Mouse (Mus musculus): ENCODE results near the gene Slc4a11. TPM values are rescaled to one million over a fixed set of nuclear protein-coding genes. Genes with fewer than 3 reads are reported as not detected.

The Slc4a11 gene
- polyA plus RNA-seq, 1 experiment from 2014 or later = 0.14 TPM

- peak overlapping the region; percentile 83 for H3K27ac ChIP-seq (ENCODE audit: low read depth, low read length)
- ATAC-seq = no peak
These were observed 55.1 kb downstream of the Slc4a11 start for GRCm38 (mm10) chr2:130642197-130642660.

GRCm38 (mm10) chr2:130641351-130642025 is 55.8 kb downstream of the Slc4a11 start:
- no peaks in the 10 kb centered on the region for H3K36me3 ChIP-seq (ENCODE audit: control insufficient read depth, insufficient read depth)
- no peaks in the 10 kb centered on the region for H3K9me3 ChIP-seq (ENCODE audit: control insufficient read depth)
- H3K4me3 ChIP-seq (ENCODE audit: low read depth, low read length) = peak overlapping the region; percentile 68
- 0 out of 2 replicates have a peak overlapping the region, but pooled peaks have one; percentile 54 for H3K9ac ChIP-seq (ENCODE audit: low read depth, low read length)
- ATAC-seq = no peak
- WGBS = 46% methylated on average over 6 of the region's 6 CpGs
- H3K4me2 ChIP-seq (replicated peaks; ENCODE audit: low read depth) = peak overlapping the region; percentile 98
- H3K27me3 ChIP-seq (replicated peaks; ENCODE audit: control insufficient read depth, insufficient read depth, low read length) = no peaks in the 10 kb centered on the region
- H3K4me1 ChIP-seq (replicated peaks; ENCODE audit: control insufficient read depth, insufficient read depth, low read length) = no peaks in the 10 kb centered on the region; the same call in 1 of the 2 replicates
- no peak overlapping the region for H3K27ac ChIP-seq (ENCODE audit: low read depth, low read length)
- TF ChIP-seq CTCF (IDR thresholded peaks at IDR 0.05; ENCODE audit: low read depth) = no peak

More at GRCm38 (mm10) chr2:130642197-130642660, 55.1 kb downstream of the Slc4a11 start:
- Histone ChIP-seq H3K27me3 (replicated peaks; ENCODE audit: control insufficient read depth, insufficient read depth, low read length) (no peaks in the 10 kb centered on the region), H3K36me3 (ENCODE audit: control insufficient read depth, insufficient read depth) (no peaks in the 10 kb centered on the region), H3K4me1 (replicated peaks; ENCODE audit: control insufficient read depth, insufficient read depth, low read length) (no peaks in the 10 kb centered on the region; the same call in 1 of the 2 replicates), H3K4me3 (ENCODE audit: low read depth, low read length) (peak overlapping the region; percentile 68), H3K9me3 (ENCODE audit: control insufficient read depth) (no peaks in the 10 kb centered on the region), H3K9ac (ENCODE audit: low read depth, low read length) (peak overlapping the region; percentile 54), H3K4me2 (replicated peaks; ENCODE audit: low read depth) (peak overlapping the region; percentile 98)
- no peak for TF ChIP-seq CTCF (IDR thresholded peaks at IDR 0.05; ENCODE audit: low read depth)
- under 1% methylated on average over 20 of the region's 27 CpGs for WGBS

- Histone ChIP-seq H3K9ac (ENCODE audit: low read depth, low read length) (no peak overlapping the region), H3K36me3 (ENCODE audit: control insufficient read depth, insufficient read depth) (peaks cover 10% of the 10 kb centered on the region; the same call in 1 of the 2 replicates), H3K4me3 (ENCODE audit: low read depth, low read length) (no peak overlapping the region), H3K27me3 (replicated peaks; ENCODE audit: control insufficient read depth, insufficient read depth, low read length) (no peaks in the 10 kb centered on the region), H3K4me2 (replicated peaks; ENCODE audit: low read depth) (0 out of 2 replicates have a peak overlapping the region, but pooled peaks have one; percentile 68), H3K4me1 (replicated peaks; ENCODE audit: control insufficient read depth, insufficient read depth, low read length) (peaks cover 9% of the 10 kb centered on the region; the same call in 1 of the 2 replicates), H3K9me3 (ENCODE audit: control insufficient read depth) (no peaks in the 10 kb centered on the region), H3K27ac (ENCODE audit: low read depth, low read length) (peak overlapping the region; percentile 95)
- 52% methylated on average over 6 of the region's 6 CpGs for WGBS
- TF ChIP-seq CTCF (IDR thresholded peaks at IDR 0.05; ENCODE audit: low read depth) = no peak
- peak; percentile 9; the same call in 1 of the 2 replicates for ATAC-seq
These were observed 58.0 kb downstream of the Slc4a11 start for GRCm38 (mm10) chr2:130639276-130639675.

GRCm38 (mm10) chr2:130638101-130638611 is 59.2 kb downstream of the Slc4a11 start:
- H3K27me3 ChIP-seq (replicated peaks; ENCODE audit: control insufficient read depth, insufficient read depth, low read length) = no peaks in the 10 kb centered on the region
- TF ChIP-seq CTCF (IDR thresholded peaks at IDR 0.05; ENCODE audit: low read depth) = no peak
- peak; percentile 88 for ATAC-seq
- peaks cover 18% of the 10 kb centered on the region; the same call in 1 of the 2 replicates for H3K36me3 ChIP-seq (ENCODE audit: control insufficient read depth, insufficient read depth)
- peak overlapping the region; percentile 38 for H3K4me3 ChIP-seq (ENCODE audit: low read depth, low read length)
- H3K4me1 ChIP-seq (replicated peaks; ENCODE audit: control insufficient read depth, insufficient read depth, low read length) = peaks cover 9% of the 10 kb centered on the region; the same call in 1 of the 2 replicates
- H3K9me3 ChIP-seq (ENCODE audit: control insufficient read depth) = no peaks in the 10 kb centered on the region
- 18% methylated on average over 16 of the region's 16 CpGs for WGBS
- H3K4me2 ChIP-seq (replicated peaks; ENCODE audit: low read depth) = peak overlapping the region; percentile 68
- H3K9ac ChIP-seq (ENCODE audit: low read depth, low read length) = peak overlapping the region; percentile 65
- peak overlapping the region; percentile 95 for H3K27ac ChIP-seq (ENCODE audit: low read depth, low read length)

- Histone ChIP-seq H3K4me2 (replicated peaks; ENCODE audit: low read depth) (peak overlapping the region; percentile 68), H3K27me3 (replicated peaks; ENCODE audit: control insufficient read depth, insufficient read depth, low read length) (no peaks in the 10 kb centered on the region), H3K4me1 (replicated peaks; ENCODE audit: control insufficient read depth, insufficient read depth, low read length) (peaks cover 9% of the 10 kb centered on the region; the same call in 1 of the 2 replicates), H3K27ac (ENCODE audit: low read depth, low read length) (no peak overlapping the region), H3K9me3 (ENCODE audit: control insufficient read depth) (no peaks in the 10 kb centered on the region), H3K4me3 (ENCODE audit: low read depth, low read length) (no peak overlapping the region), H3K36me3 (ENCODE audit: control insufficient read depth, insufficient read depth) (peaks cover 18% of the 10 kb centered on the region; the same call in 1 of the 2 replicates), H3K9ac (ENCODE audit: low read depth, low read length) (0 out of 2 replicates have a peak overlapping the region, but pooled peaks have one; percentile 27)
- ATAC-seq = peak; percentile 5
- 34% methylated on average over 21 of the region's 21 CpGs for WGBS
- TF ChIP-seq CTCF (IDR thresholded peaks at IDR 0.05; ENCODE audit: low read depth) = peak; percentile 25; the same call in 1 of the 2 replicates
These were observed 61.5 kb downstream of the Slc4a11 start for GRCm38 (mm10) chr2:130635847-130636246.

- H3K4me3 ChIP-seq (ENCODE audit: low read depth, low read length) = peak overlapping the region; percentile 21
- no peaks in the 10 kb centered on the region for H3K9me3 ChIP-seq (ENCODE audit: control insufficient read depth)
- TF ChIP-seq CTCF (IDR thresholded peaks at IDR 0.05; ENCODE audit: low read depth) = peak; percentile 61
- ATAC-seq = no peak
- peak overlapping the region; percentile 68 for H3K4me2 ChIP-seq (replicated peaks; ENCODE audit: low read depth)
- H3K36me3 ChIP-seq (ENCODE audit: control insufficient read depth, insufficient read depth) = peaks cover 18% of the 10 kb centered on the region; the same call in 1 of the 2 replicates
- peak overlapping the region; percentile 27 for H3K9ac ChIP-seq (ENCODE audit: low read depth, low read length)
- 25% methylated on average over 38 of the region's 38 CpGs for WGBS
- H3K27ac ChIP-seq (ENCODE audit: low read depth, low read length) = no peak overlapping the region
- peaks cover 9% of the 10 kb centered on the region; the same call in 1 of the 2 replicates for H3K4me1 ChIP-seq (replicated peaks; ENCODE audit: control insufficient read depth, insufficient read depth, low read length)
- H3K27me3 ChIP-seq (replicated peaks; ENCODE audit: control insufficient read depth, insufficient read depth, low read length) = no peaks in the 10 kb centered on the region
These were observed 62.4 kb downstream of the Slc4a11 start for GRCm38 (mm10) chr2:130634739-130635411.

Other genes starting within 250 kb of the Slc4a11 start
- 27.4 and 28.2 TPM in 2 replicates for gene Ptpra, start 247.2 kb downstream of the Slc4a11 start, polyA plus RNA-seq (2015; fragmentation: Nextera tagmentation; extraction: Ambion mirVana)
- gene Mrps26, start 133.8 kb downstream of the Slc4a11 start, polyA plus RNA-seq (2015; fragmentation: Nextera tagmentation; extraction: Ambion mirVana) = 68.0 and 70.6 TPM in 2 replicates
- not detected in 2 replicates for gene Oxt, start 121.3 kb downstream of the Slc4a11 start, polyA plus RNA-seq (2015; fragmentation: Nextera tagmentation; extraction: Ambion mirVana)
- not detected in 2 replicates for gene Avp, start 115.0 kb downstream of the Slc4a11 start, polyA plus RNA-seq (2015; fragmentation: Nextera tagmentation; extraction: Ambion mirVana)
- 6.4 and 6.8 TPM in 2 replicates for gene Fastkd5, start 67.5 kb downstream of the Slc4a11 start, polyA plus RNA-seq (2015; fragmentation: Nextera tagmentation; extraction: Ambion mirVana)
- gene Ubox5, start 67.5 kb downstream of the Slc4a11 start, polyA plus RNA-seq (2015; fragmentation: Nextera tagmentation; extraction: Ambion mirVana) = 4.2 and 4.5 TPM in 2 replicates
- gene Lzts3, start 54.7 kb downstream of the Slc4a11 start, polyA plus RNA-seq (2015; fragmentation: Nextera tagmentation; extraction: Ambion mirVana) = 9.7 and 11.4 TPM in 2 replicates
- 118 and 120 TPM in 2 replicates for gene Ddrgk1, start 32.9 kb downstream of the Slc4a11 start, polyA plus RNA-seq (2015; fragmentation: Nextera tagmentation; extraction: Ambion mirVana)
- gene Itpa, start 29.9 kb downstream of the Slc4a11 start, polyA plus RNA-seq (2015; fragmentation: Nextera tagmentation; extraction: Ambion mirVana) = 59.1 and 60.8 TPM in 2 replicates
- 9.0 and 10.6 TPM in 2 replicates for gene 4930402H24Rik, start 208.9 kb upstream of the Slc4a11 start, polyA plus RNA-seq (2015; fragmentation: Nextera tagmentation; extraction: Ambion mirVana)
- gene Atrn, start 209.0 kb upstream of the Slc4a11 start, polyA plus RNA-seq (2015; fragmentation: Nextera tagmentation; extraction: Ambion mirVana) = 3.1 and 3.7 TPM in 2 replicates